Mouse (Mus musculus) mouse embryonic stem cell (cell line): ENCODE results near the gene Fbxw20.
"Not testable (repeated sequence)": the region's sequence is repeated elsewhere in the genome, so short reads cannot be mapped to it uniquely, and the experiment has no call there.

ENCODE experiments used
- in situ Hi-C, 2 experiments: fragments of 300-500 bp; cut with MboI; formaldehyde crosslinking; loops; 1 replicate in 1 of 2; 3 replicates in 1 of 2; pipeline ENCODE4 v1.14.3; 2019 to 2020; ENCODE audit warnings: low sequenced_read_pairs in 2 of 2, low pct_unique_long_range_greater_than_20kb in 1 of 2, mixed read lengths in 1 of 2; ENCODE audit not compliant: unreplicated experiment in 1 of 2

Gene Fbxw20

DNA sequence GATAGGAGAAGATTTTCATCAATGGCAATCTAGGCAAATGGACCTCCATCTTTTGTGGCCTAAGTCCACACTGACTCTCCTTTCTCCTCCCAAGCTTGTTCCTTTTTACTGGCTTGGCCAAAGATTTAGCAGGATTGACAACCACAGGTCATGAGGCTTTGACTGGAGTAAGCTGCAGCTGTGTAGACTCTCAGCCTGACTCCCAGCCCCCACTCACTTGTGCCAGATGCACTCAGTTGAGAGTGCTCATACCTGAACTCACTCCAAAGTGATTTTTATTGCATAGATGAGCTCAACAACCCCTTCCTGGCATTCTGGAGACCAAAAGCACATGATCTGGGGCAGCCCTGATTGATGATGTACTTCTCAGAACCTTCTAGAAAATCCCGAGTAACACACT, at the start of gene Fbxw20:
Fbxw20 (minus strand) TSS at position 101 of the 400 bp plus-strand sequence.
- in situ Hi-C loops, result no loop called here

DNA sequence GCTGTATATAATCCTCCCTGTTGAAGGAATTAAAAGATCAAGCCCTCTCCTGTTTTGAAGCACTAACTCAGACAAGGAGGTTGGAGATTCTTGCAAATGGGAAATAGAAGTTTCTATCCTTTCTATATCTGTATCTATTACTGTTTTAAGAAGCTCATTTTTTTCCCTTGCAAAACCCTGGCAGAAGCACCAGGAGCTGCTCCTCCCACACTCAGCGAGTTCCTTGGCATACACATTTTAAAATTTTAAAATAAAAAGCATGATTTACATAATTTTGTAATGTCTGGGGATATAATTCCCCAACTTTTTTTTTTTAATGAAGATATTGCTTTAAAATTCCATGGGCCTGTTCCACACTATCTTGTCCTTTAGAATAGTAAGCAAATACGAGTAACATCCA, 28.5 kb upstream of the Fbxw20 start:
- in situ Hi-C loops, result no loop called here

DNA sequence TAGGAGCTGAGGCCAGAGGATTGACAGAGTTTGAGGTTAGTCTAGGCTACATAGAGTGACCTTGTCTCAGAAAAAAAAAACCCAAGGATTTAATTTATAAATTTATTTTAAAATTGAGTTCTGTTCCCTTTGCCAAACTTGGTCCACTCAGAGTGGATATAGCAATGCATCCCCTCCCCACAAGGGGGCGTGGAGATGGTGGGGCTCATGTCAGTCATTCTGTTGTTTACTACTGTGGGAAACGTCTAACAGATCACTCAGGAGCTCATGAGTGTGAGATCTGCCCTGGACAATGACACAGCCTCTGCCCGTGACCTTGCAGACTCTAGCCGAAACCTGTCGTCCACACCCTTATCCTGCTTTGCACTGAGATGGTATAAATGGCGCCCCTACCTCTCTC, 16.1 kb downstream of the Fbxw20 start:
- in situ Hi-C loops, result no loop called here

DNA sequence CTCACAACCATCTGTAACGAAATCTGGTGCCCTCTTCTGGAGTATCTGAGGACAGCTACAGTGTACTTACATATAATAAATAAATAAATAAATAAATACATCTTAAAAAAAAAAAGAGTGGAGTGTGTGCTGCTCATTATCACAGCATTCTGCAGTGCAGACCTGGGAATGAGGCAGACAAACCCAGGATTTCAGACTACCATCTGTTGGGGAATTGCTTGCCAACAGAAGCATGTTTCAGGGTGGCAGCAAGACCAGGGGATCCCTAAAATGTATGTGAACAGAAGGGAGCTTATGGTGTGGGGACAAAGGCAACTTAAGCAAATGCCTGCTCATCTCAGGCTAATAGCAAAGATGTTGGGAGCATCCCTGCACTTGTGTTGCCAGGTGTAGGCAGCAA, 33.2 kb downstream of the Fbxw20 start:
- in situ Hi-C loops, result not testable (repeated sequence)

DNA sequence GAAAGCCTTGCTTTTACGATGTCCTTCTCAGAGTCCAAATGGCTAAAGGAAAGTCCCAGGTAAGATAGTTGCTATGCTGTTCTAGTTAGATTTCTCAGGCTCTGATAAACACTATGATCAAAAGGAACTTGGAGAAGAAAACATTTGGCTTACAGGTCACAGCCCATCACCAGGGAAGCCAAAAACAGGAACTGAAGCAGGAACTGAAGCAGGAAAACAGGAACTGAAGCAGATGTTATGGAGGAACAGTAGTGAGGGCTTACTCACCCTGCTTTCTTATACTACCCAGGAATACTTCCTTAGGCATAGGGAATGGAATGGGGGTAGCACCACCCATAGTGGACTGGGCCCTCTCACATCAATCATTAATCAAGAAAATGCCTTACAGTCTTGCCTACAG, 34.2 kb downstream of the Fbxw20 start:
- in situ Hi-C loops, result no loop called here

DNA sequence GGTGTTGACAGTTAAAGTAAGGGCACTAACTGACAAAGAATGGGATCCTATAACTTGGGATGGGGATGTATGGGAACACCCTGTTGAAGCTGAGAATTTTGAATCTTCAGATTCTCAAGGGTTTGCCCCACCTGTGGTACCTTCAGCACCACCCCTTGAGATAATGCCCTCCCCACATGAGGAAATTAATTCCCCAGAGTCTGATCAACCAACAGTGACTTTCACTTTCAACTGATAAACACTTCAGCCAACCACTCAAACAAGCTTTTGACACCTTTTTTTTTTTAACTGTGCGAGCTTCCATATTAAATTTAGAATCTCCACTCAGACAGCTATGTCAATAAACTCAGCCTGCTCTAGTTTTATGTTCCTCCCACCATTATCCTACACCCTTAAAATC, 35.2 kb downstream of the Fbxw20 start:
- in situ Hi-C loops, result no loop called here

DNA sequence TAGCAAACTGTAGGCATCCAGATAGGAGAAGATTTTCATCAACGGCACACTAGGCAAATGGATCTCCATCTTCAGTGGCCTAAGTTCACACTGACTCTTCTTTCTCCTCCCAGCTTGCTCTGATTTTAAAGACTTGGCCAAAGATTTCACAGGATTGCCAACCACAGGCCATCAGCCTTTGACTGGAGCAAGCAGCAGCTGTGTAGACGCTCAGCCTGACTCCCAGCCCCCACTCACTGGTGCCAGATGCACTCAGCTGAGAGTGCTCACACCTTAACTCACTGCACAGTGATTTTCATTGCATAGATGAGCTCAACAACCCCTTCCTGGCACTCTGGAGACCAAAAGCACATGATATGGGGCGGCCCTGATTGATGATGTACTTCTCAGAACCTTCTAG, 38.7 kb downstream of the Fbxw20 start, which contains the start of gene Fbxw13:
Fbxw13 (minus strand) TSS at position 101 of the 400 bp plus-strand sequence.
- in situ Hi-C loops, result not testable (repeated sequence)

DNA sequence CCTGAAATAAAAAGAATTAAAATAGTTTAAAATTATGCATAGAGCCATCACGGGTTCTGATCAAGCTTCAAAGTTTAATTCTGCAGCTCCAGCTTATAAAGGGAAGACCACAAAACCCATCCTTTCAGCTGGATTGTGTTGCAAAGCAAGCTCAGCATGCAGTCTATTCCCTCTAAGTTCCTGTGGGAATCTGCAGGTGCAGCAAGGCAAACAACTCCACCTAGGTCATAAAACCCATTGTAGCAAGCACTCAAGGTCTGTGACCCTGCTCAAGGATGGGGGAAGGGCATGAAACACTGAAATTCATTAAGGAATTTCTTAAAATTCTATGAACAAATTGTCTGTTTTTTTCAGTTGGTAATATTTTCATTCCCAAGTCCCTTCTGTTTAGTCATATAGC, 57.3 kb downstream of the Fbxw20 start:
- in situ Hi-C loops, result no loop called here

DNA sequence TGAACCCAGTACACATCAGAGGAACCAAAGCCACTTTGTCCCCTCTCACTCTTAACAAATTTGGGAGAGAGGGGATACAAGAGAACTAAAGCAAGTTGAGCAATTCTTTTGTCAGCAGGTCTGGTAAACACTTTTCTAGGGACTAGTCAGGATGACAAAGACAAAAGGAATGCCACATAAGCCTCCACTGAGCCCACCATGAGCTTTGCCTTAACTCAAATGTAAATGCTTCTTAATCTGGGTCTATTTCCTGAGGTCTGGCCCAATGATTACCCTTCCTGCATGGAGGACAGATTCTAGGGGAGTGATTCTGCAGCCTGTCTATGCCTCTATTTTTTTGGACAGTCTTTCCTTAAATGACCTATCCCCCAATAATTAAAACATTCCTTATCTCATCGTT, 58.3 kb downstream of the Fbxw20 start:
- in situ Hi-C loops, result no loop called here
